Mouse (Mus musculus) bone marrow macrophage, adult 2 months (primary cell): ENCODE data around the gene St14.

Experiments
- CTCF ChIP-seq: IDR thresholded peaks from 2 replicates; pipeline ENCODE4 v1.5.1; 2012; ENCODE audit warnings: low read depth, mild to moderate bottlenecking, low read length, moderate library complexity
- POLR2A ChIP-seq: IDR thresholded peaks from 2 replicates; pipeline ENCODE4 v1.6.1; 2012; ENCODE audit warnings: mild to moderate bottlenecking, low read depth, low read length, borderline replicate concordance

DNA sequence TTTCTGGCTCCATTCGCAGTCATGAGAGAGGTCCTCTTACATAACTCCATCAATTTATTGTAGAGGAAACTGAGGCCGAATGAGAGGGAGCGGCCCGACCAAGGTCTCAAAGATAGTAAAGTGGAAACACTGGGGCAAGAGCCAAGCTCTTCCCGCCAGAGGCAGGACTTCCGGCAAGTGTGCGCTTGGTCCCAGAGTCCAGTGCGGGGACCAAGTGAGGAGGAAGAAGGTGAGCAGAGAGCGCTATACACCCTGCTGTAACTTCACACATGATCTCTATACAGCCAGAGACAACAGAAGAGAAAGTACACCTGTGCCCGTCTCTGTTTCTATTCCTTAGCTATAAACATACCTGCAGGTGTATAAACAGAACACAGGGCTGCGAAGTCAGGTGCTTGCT is 14.6 kb downstream of the St14 start:
- TF ChIP-seq POLR2A (no peak), CTCF (no peak)
